Mouse (Mus musculus) cerebellum, adult 2 months (tissue): ENCODE results near the gene Sigmar1.
"Not testable (repeated sequence)": the region's sequence is repeated elsewhere in the genome, so short reads cannot be mapped to it uniquely, and the experiment has no call there.

Experiments used
- CTCF ChIP-seq: fragments of 200-500 bp; IDR thresholded peaks from 2 replicates; pipeline ENCODE4 v1.5.1; 2011; ENCODE audit warnings: low read depth, mild to moderate bottlenecking, control low read depth, low read length, moderate library complexity, borderline replicate concordance; ENCODE audit not compliant: insufficient read depth
- POLR2A ChIP-seq: fragments of 200-500 bp; IDR thresholded peaks from 2 replicates; pipeline ENCODE4 v1.6.1; 2011; ENCODE audit warnings: low read length, control low read depth, borderline replicate concordance; ENCODE audit not compliant: insufficient read depth

- TF ChIP-seq CTCF, POLR2A: not testable (repeated sequence)
Observed at GRCm38 (mm10) chr4:41696452-41696851, 59.5 kb downstream of the Sigmar1 start.
